In genomic region chr1:91183305-91183704, GRCm38 (mm10) we compare ENCODE assay signal across 22 mouse cellular contexts. TPM values are rescaled to one million over a fixed set of nuclear protein-coding genes. Genes with fewer than 3 reads are reported as not detected.
DNase-seq lines count a peak whose midpoint lies in the region; ATAC-seq lines count a peak whose summit lies in the region.
"Had no signal": no experiment of that assay in that cellular context is flagged by ENCODE, and none has a peak within 500 bp of the region (broad histone marks: within the 10 kb centered on the region; RNA-seq: fewer than 3 reads in every experiment).

No protein-coding gene starts in this region.

- no peak overlapping the region for H3K9ac ChIP-seq in forebrain, embryonic 11.5 days (ENCODE audit: low read length)
- H3K9ac ChIP-seq: limb, embryonic 15.5 days; neural tube, embryonic 13.5 days; stomach, embryonic 15.5 days had no signal

- DNase-seq in testis, postnatal 10 days (ENCODE audit: low spot score): peak; percentile 29
- DNase-seq in testis, postnatal 14 days (ENCODE audit: low spot score): no peak
- peak; percentile 59 to 66 for DNase-seq in thymus, postnatal 10 days (ENCODE audit: low spot score in 2 of 2)
- DNase-seq in kidney, adult 9 months: no peak
- DNase-seq in left cerebral cortex, postnatal 10 days (ENCODE audit: extremely low spot score in 1 of 2, low spot score in 2 of 2): no peak
- no peak for DNase-seq in forebrain, embryonic 11.5 days (ENCODE audit: low spot score)
- DNase-seq: adrenal gland, postnatal 25 days; cerebellum, adult 11 months; cerebellum, postnatal 14 days; gastrocnemius, adult 2 months; kidney, adult 2 months; kidney, postnatal 36 days; spleen, adult 18-20 months had no signal

- peak; percentile 43 for ATAC-seq in inflammation-experienced regulatory T-cells, adult 6 months
- ATAC-seq in forebrain, embryonic 11.5 days (replicated peaks; ENCODE audit: low FRiP score): no peak
- ATAC-seq: lung, postnatal 0 days had no signal

- H3K27ac ChIP-seq in forebrain, embryonic 11.5 days (ENCODE audit: low read depth, low read length): no peak overlapping the region
- H3K27ac ChIP-seq: forebrain, embryonic 10.5 days; limb, embryonic 15.5 days; neural tube, embryonic 13.5 days; stomach, embryonic 15.5 days had no signal

- 85% methylated on average over 10 of the region's 10 CpGs for WGBS in forebrain, embryonic 11.5 days

- intact Hi-C loops in left cerebral cortex, postnatal 10 days (cut with DNase I): no loop called here

- 0 out of 2 replicates have a peak, but pooled peaks cover 2% of the 10 kb centered on the region for H3K4me1 ChIP-seq in forebrain, embryonic 11.5 days (replicated peaks; ENCODE audit: control insufficient read depth, insufficient read depth, low read length)

- peaks cover 10% of the 10 kb centered on the region; the same call in 1 of the 2 replicates for H3K27me3 ChIP-seq in forebrain, embryonic 11.5 days (ENCODE audit: control insufficient read depth, insufficient read depth, low read length)

- H3K4me3 ChIP-seq in forebrain, embryonic 11.5 days (ENCODE audit: low read depth, low read length): no peak overlapping the region
- H3K4me3 ChIP-seq: forebrain, embryonic 10.5 days; gastrocnemius, adult 2 months; limb, embryonic 15.5 days; neural tube, embryonic 13.5 days; stomach, embryonic 15.5 days had no signal

- no peaks in the 10 kb centered on the region for H3K9me3 ChIP-seq in forebrain, embryonic 11.5 days (ENCODE audit: control insufficient read depth, low read length)
- H3K9me3 ChIP-seq: forebrain, embryonic 10.5 days; limb, embryonic 15.5 days; neural tube, embryonic 13.5 days; stomach, embryonic 15.5 days had no signal

- H3K4me2 ChIP-seq in forebrain, embryonic 11.5 days (ENCODE audit: low read depth, low read length, severe bottlenecking): no peak overlapping the region
- H3K4me2 ChIP-seq: limb, embryonic 15.5 days; midbrain, embryonic 11.5 days; neural tube, embryonic 13.5 days; stomach, embryonic 15.5 days had no signal

- H3K36me3 ChIP-seq in forebrain, embryonic 11.5 days (ENCODE audit: control insufficient read depth, insufficient read depth, low read length): no peaks in the 10 kb centered on the region
- H3K36me3 ChIP-seq: forebrain, embryonic 10.5 days; G1E; limb, embryonic 15.5 days; neural tube, embryonic 13.5 days; stomach, embryonic 15.5 days had no signal

RNA-seq across cellular contexts. Expression of gene Ramp1, which starts 3.7 kb away (rescaled TPM):
- 10 to 100 TPM; 10.3 to 37.8 (median 35.7) TPM for polyA plus RNA-seq in inflammation-experienced regulatory T-cells, adult 6 months (2017; shearing (Covaris generic))
- 10 to 100 TPM; 33.9 to 37.5 TPM for total RNA-seq in left cerebral cortex, postnatal 10 days (2021)
- 0.12 and 0.41 TPM in 2 replicates for polyA plus RNA-seq in forebrain, embryonic 11.5 days (2014; fragmentation: Nextera tagmentation; extraction: Ambion mirVana)

RNA-seq across cellular contexts. Expression of gene Rbm44, which starts 38.4 kb away (rescaled TPM):
- 1 to 10 TPM in 2 of 3 experiments, not detected in 1; 1.3 to 8.0 TPM for polyA plus RNA-seq in inflammation-experienced regulatory T-cells, adult 6 months (2017; shearing (Covaris generic))
- under 1 TPM; 0.24 to 0.36 TPM for total RNA-seq in left cerebral cortex, postnatal 10 days (2021)
- polyA plus RNA-seq in forebrain, embryonic 11.5 days (2014; fragmentation: Nextera tagmentation; extraction: Ambion mirVana): 0.37 and 0.51 TPM in 2 replicates
- total RNA-seq: gastrocnemius, adult 2 months; layer of hippocampus, postnatal 14 days had no signal
- polyA plus RNA-seq: G1E; kidney, adult 2 months had no signal

Comparison
In these comparisons a context has a peak if more than half of its experiments do, and no peak if none do; other contexts are left out.
1. DNase-seq: peak in testis, postnatal 10 days (single experiment) and thymus, postnatal 10 days (2 of 2); none in testis, postnatal 14 days (single experiment), kidney, adult 9 months (single experiment), left cerebral cortex, postnatal 10 days (0 of 2) and forebrain, embryonic 11.5 days (single experiment).